In genomic region chr6:51144762-51145161, GRCm38 (mm10) we compare ENCODE assay signal across 30 mouse cellular contexts.
DNase-seq lines count a peak whose midpoint lies in the region; ATAC-seq lines count a peak whose summit lies in the region.
"Had no signal": no experiment of that assay in that cellular context is flagged by ENCODE, and none has a peak within 500 bp of the region (broad histone marks: within the 10 kb centered on the region; RNA-seq: fewer than 3 reads in every experiment).

No protein-coding gene starts in this region.

- H3K9me3 ChIP-seq in heart, embryonic 14.5 days (ENCODE audit: control insufficient read depth, low read length): no peaks in the 10 kb centered on the region
- H3K9me3 ChIP-seq in kidney, embryonic 14.5 days (ENCODE audit: control insufficient read depth, low read length): no peaks in the 10 kb centered on the region
- H3K9me3 ChIP-seq in limb, embryonic 10.5 days (replicated peaks): no peaks in the 10 kb centered on the region
- no peaks in the 10 kb centered on the region for H3K9me3 ChIP-seq in forebrain, embryonic 10.5 days
- H3K9me3 ChIP-seq: embryonic facial prominence, embryonic 10.5 days; embryonic facial prominence, embryonic 15.5 days; forebrain, embryonic 13.5 days; hindbrain, embryonic 12.5 days; limb, embryonic 12.5 days; liver, embryonic 15.5 days had no signal

- H3K4me1 ChIP-seq in heart, embryonic 14.5 days (ENCODE audit: control insufficient read depth in 2 of 2, insufficient read depth in 2 of 2, low read length in 2 of 2): peaks cover 0 to 6% of the 10 kb centered on the region in 2 experiments; a peak in 3 of 4 replicates
- H3K4me1 ChIP-seq in kidney, embryonic 14.5 days (ENCODE audit: control insufficient read depth, insufficient read depth, low read length): 0 out of 2 replicates have a peak, but pooled peaks cover 2% of the 10 kb centered on the region
- peaks cover 54% of the 10 kb centered on the region for H3K4me1 ChIP-seq in limb, embryonic 10.5 days
- no peaks in the 10 kb centered on the region for H3K4me1 ChIP-seq in forebrain, embryonic 10.5 days
- H3K4me1 ChIP-seq: embryonic facial prominence, embryonic 15.5 days; forebrain, embryonic 13.5 days; hindbrain, embryonic 12.5 days; liver, embryonic 15.5 days had no signal

- no peak overlapping the region for H3K27ac ChIP-seq in heart, embryonic 14.5 days (replicated peaks in 1 of 2; ENCODE audit: control insufficient read depth in 1 of 2, insufficient read depth in 1 of 2, low read depth in 2 of 2, low read length in 2 of 2)
- H3K27ac ChIP-seq in kidney, embryonic 14.5 days (ENCODE audit: low read depth, low read length): no peak overlapping the region
- peak overlapping the region; percentile 42; the same call in 1 of the 2 replicates for H3K27ac ChIP-seq in limb, embryonic 10.5 days
- H3K27ac ChIP-seq in forebrain, embryonic 10.5 days: no peak overlapping the region
- H3K27ac ChIP-seq: embryonic facial prominence, embryonic 10.5 days; embryonic facial prominence, embryonic 15.5 days; forebrain, embryonic 13.5 days; hindbrain, embryonic 12.5 days; limb, embryonic 12.5 days; liver, embryonic 15.5 days; stomach, postnatal 0 days had no signal

- peak overlapping the region; percentile 56 for H3K4me2 ChIP-seq in heart, embryonic 14.5 days (ENCODE audit: low read length)
- H3K4me2 ChIP-seq in kidney, embryonic 14.5 days (replicated peaks; ENCODE audit: low read depth, low read length): no peak overlapping the region
- H3K4me2 ChIP-seq: embryonic facial prominence, embryonic 15.5 days; forebrain, embryonic 13.5 days; hindbrain, embryonic 12.5 days; limb, embryonic 12.5 days; liver, embryonic 15.5 days; lung, embryonic 14.5 days had no signal

- ATAC-seq in heart, embryonic 14.5 days (ENCODE audit: insufficient number of reproducible peaks, insufficient read depth, low FRiP score, low read depth): no peak
- ATAC-seq in kidney, embryonic 14.5 days (ENCODE audit: low FRiP score, low TSS enrichment): 0 out of 2 replicates have a peak, but pooled peaks have one; percentile 57
- ATAC-seq: activated CD4-positive, CD25-positive, alpha-beta regulatory T cell, adult 4 months; forebrain, embryonic 13.5 days; intestine, embryonic 16.5 days had no signal

- WGBS in heart, embryonic 14.5 days: 19% methylated on average over 11 of the region's 11 CpGs
- WGBS in kidney, embryonic 14.5 days: 20% methylated on average over 11 of the region's 11 CpGs
- 61% methylated on average over 11 of the region's 11 CpGs for WGBS in limb, embryonic 10.5 days
- WGBS in forebrain, embryonic 10.5 days: 87% methylated on average over 11 of the region's 11 CpGs

- H3K4me3 ChIP-seq in heart, embryonic 14.5 days (ENCODE audit: control insufficient read depth in 1 of 2, insufficient read depth in 1 of 2, low read depth in 1 of 2, low read length in 2 of 2): 0 out of 4 replicates have a peak overlapping the region, but pooled peaks of 1 of the 2 experiments have one; percentile 4
- H3K4me3 ChIP-seq in kidney, embryonic 14.5 days (ENCODE audit: low read length): no peak overlapping the region
- H3K4me3 ChIP-seq in limb, embryonic 10.5 days: no peak overlapping the region
- H3K4me3 ChIP-seq in forebrain, embryonic 10.5 days: no peak overlapping the region
- H3K4me3 ChIP-seq: embryonic facial prominence, embryonic 10.5 days; embryonic facial prominence, embryonic 15.5 days; forebrain, embryonic 13.5 days; hindbrain, embryonic 12.5 days; limb, embryonic 12.5 days; liver, embryonic 15.5 days had no signal

- no peak overlapping the region for H3K9ac ChIP-seq in heart, embryonic 14.5 days (ENCODE audit: low read length)
- no peak overlapping the region for H3K9ac ChIP-seq in kidney, embryonic 14.5 days (ENCODE audit: low read depth, low read length)
- H3K9ac ChIP-seq: embryonic facial prominence, embryonic 15.5 days; forebrain, embryonic 13.5 days; hindbrain, embryonic 12.5 days; limb, embryonic 12.5 days; liver, embryonic 15.5 days; lung, embryonic 14.5 days had no signal

- no peak for DNase-seq in heart, adult 18-20 months
- DNase-seq in kidney, postnatal 36 days: no peak
- DNase-seq in B cell, adult 2 months: peak; percentile 69 to 75
- DNase-seq in limb, embryonic 10.5 days (ENCODE audit: low spot score): no peak
- DNase-seq in forebrain, embryonic 10.5 days (ENCODE audit: extremely low spot score, low spot score): no peak
- DNase-seq: adrenal gland, adult 2 months; adrenal gland, postnatal 36 days; cerebellum, adult 18-20 months; cerebellum, postnatal 25 days; gastrocnemius, postnatal 14 days; kidney, postnatal 10 days; lung, embryonic 14.5 days; lung, postnatal 14 days; midbrain, embryonic 14.5 days; retina, postnatal 1 day; right cerebral cortex, postnatal 14 days; thymus, adult 18-20 months; thymus, postnatal 25 days had no signal

- no peaks in the 10 kb centered on the region for H3K36me3 ChIP-seq in heart, embryonic 14.5 days (ENCODE audit: control insufficient read depth, insufficient read depth, low read length)
- H3K36me3 ChIP-seq in kidney, embryonic 14.5 days (ENCODE audit: control insufficient read depth, insufficient read depth, low read length): no peaks in the 10 kb centered on the region
- no peaks in the 10 kb centered on the region for H3K36me3 ChIP-seq in limb, embryonic 10.5 days
- no peaks in the 10 kb centered on the region for H3K36me3 ChIP-seq in forebrain, embryonic 10.5 days (replicated peaks)
- H3K36me3 ChIP-seq: embryonic facial prominence, embryonic 10.5 days; embryonic facial prominence, embryonic 15.5 days; hindbrain, embryonic 12.5 days; limb, embryonic 12.5 days; liver, embryonic 15.5 days had no signal

- H3K27me3 ChIP-seq in heart, embryonic 14.5 days (ENCODE audit: control insufficient read depth, insufficient read depth, low read length): no peaks in the 10 kb centered on the region
- H3K27me3 ChIP-seq in kidney, embryonic 14.5 days (ENCODE audit: control insufficient read depth, insufficient read depth, low read length): no peaks in the 10 kb centered on the region
- H3K27me3 ChIP-seq in limb, embryonic 10.5 days (ENCODE audit: low read depth, poor library complexity, severe bottlenecking): peaks cover 4% of the 10 kb centered on the region; the same call in 1 of the 2 replicates
- peaks cover 3% of the 10 kb centered on the region; the same call in 1 of the 2 replicates for H3K27me3 ChIP-seq in forebrain, embryonic 10.5 days (ENCODE audit: poor library complexity, severe bottlenecking)
- H3K27me3 ChIP-seq: CH12.LX; embryonic facial prominence, embryonic 15.5 days; forebrain, embryonic 13.5 days; hindbrain, embryonic 12.5 days; liver, embryonic 15.5 days had no signal

Comparison
In these comparisons a context has a peak if more than half of its experiments do, and no peak if none do; other contexts are left out.
1. DNase-seq: peak in B cell, adult 2 months (2 of 2); none in heart, adult 18-20 months (0 of 2), kidney, postnatal 36 days (0 of 2), limb, embryonic 10.5 days (single experiment) and forebrain, embryonic 10.5 days (single experiment).